Mouse (Mus musculus) 416B (cell line): ENCODE data around the gene Sox2.

Experiments
- DNase-seq: peaks from one replicate; pipeline ENCODE4 v3.0.0; 2011; ENCODE audit warnings: low read depth

The Sox2 gene

GRCm38 (mm10) chr3:34643536-34644115 is 6.6 kb upstream of the Sox2 start:
- DNase-seq = no peak

- DNase-seq = no peak
Measured at GRCm38 (mm10) chr3:34646169-34646568, 4.0 kb upstream of the Sox2 start.

GRCm38 (mm10) chr3:34647688-34648087 is 2.5 kb upstream of the Sox2 start:
- DNase-seq = no peak

- no peak for DNase-seq
Measured at GRCm38 (mm10) chr3:34648105-34648832, 1.9 kb upstream of the Sox2 start.

GRCm38 (mm10) chr3:34648833-34649719 is 1.1 kb upstream of the Sox2 start:
- DNase-seq = no peak

GRCm38 (mm10) chr3:34650621-34651361 is 586 bp downstream of the Sox2 start:
- DNase-seq = no peak

GRCm38 (mm10) chr3:34651486-34652170 is 1.4 kb downstream of the Sox2 start:
- DNase-seq = no peak

GRCm38 (mm10) chr3:34652616-34653015 is 2.4 kb downstream of the Sox2 start:
- no peak for DNase-seq

- no peak for DNase-seq
Measured at GRCm38 (mm10) chr3:34653235-34653976, 3.2 kb downstream of the Sox2 start.

- DNase-seq = no peak
Measured at GRCm38 (mm10) chr3:34653977-34654500, 3.8 kb downstream of the Sox2 start.

GRCm38 (mm10) chr3:34654781-34655180 is 4.6 kb downstream of the Sox2 start:
- no peak for DNase-seq

- DNase-seq = no peak
Measured at GRCm38 (mm10) chr3:34655311-34656075, 5.3 kb downstream of the Sox2 start.

GRCm38 (mm10) chr3:34656153-34656552 is 5.9 kb downstream of the Sox2 start:
- no peak for DNase-seq

GRCm38 (mm10) chr3:34656813-34657700 is 6.9 kb downstream of the Sox2 start:
- DNase-seq = no peak

GRCm38 (mm10) chr3:34657701-34658090 is 7.5 kb downstream of the Sox2 start:
- no peak for DNase-seq

GRCm38 (mm10) chr3:34658241-34658965 is 8.2 kb downstream of the Sox2 start:
- no peak for DNase-seq

GRCm38 (mm10) chr3:34658966-34659535 is 8.8 kb downstream of the Sox2 start:
- DNase-seq = no peak

- DNase-seq = no peak
Measured at GRCm38 (mm10) chr3:34659861-34660260, 9.7 kb downstream of the Sox2 start.
